In genomic region chr2:3176751-3177150, GRCm38 (mm10) we compare ENCODE assay signal across 26 mouse cellular contexts.
A peak's percentile ranks its signal among the peaks of the same experiment; 100 is the strongest.
DNase-seq lines count a peak whose midpoint lies in the region; ATAC-seq and TF ChIP-seq lines count a peak whose summit lies in the region.
"Had no signal": no experiment of that assay in that cellular context is flagged by ENCODE, and none has a peak within 500 bp of the region (broad histone marks: within the 10 kb centered on the region; RNA-seq: fewer than 3 reads in every experiment).

No protein-coding gene starts in this region.

- no peak overlapping the region for H3K4me2 ChIP-seq in hindbrain, embryonic 12.5 days (replicated peaks)
- H3K4me2 ChIP-seq in hindbrain, embryonic 16.5 days (ENCODE audit: low read length), result no peak overlapping the region
- H3K4me2 ChIP-seq: embryonic facial prominence, embryonic 12.5 days; embryonic facial prominence, embryonic 15.5 days; forebrain, embryonic 12.5 days; forebrain, embryonic 15.5 days; heart, embryonic 11.5 days; hindbrain, embryonic 15.5 days; intestine, embryonic 15.5 days had no signal

- 72% methylated on average over 3 of the region's 3 CpGs for WGBS in hindbrain, embryonic 12.5 days
- 70% methylated on average over 3 of the region's 3 CpGs for WGBS in hindbrain, embryonic 16.5 days

- no peak overlapping the region for H3K9ac ChIP-seq in hindbrain, embryonic 12.5 days
- no peak overlapping the region for H3K9ac ChIP-seq in hindbrain, embryonic 16.5 days (ENCODE audit: low read depth, low read length)
- H3K9ac ChIP-seq: embryonic facial prominence, embryonic 12.5 days; embryonic facial prominence, embryonic 15.5 days; forebrain, embryonic 12.5 days; forebrain, embryonic 15.5 days; hindbrain, embryonic 15.5 days; intestine, embryonic 15.5 days had no signal

- no peak overlapping the region for H3K27ac ChIP-seq in hindbrain, embryonic 12.5 days
- no peak overlapping the region for H3K27ac ChIP-seq in hindbrain, embryonic 16.5 days (ENCODE audit: low read depth, low read length)
- peak overlapping the region; percentile 66 for H3K27ac ChIP-seq in layer of hippocampus, adult 2 months
- H3K27ac ChIP-seq: embryonic facial prominence, embryonic 12.5 days; embryonic facial prominence, embryonic 15.5 days; forebrain, embryonic 12.5 days; forebrain, embryonic 15.5 days; heart, adult 2 months; hindbrain, embryonic 15.5 days; intestine, embryonic 15.5 days had no signal

- peak; percentile 36; the same call in 1 of the 2 replicates for ATAC-seq in hindbrain, embryonic 12.5 days (ENCODE audit: low FRiP score)
- ATAC-seq in hindbrain, embryonic 16.5 days, result no peak
- ATAC-seq: forebrain, embryonic 15.5 days; intestine, embryonic 15.5 days; Patski had no signal

- H3K27me3 ChIP-seq in hindbrain, embryonic 12.5 days, result no peaks in the 10 kb centered on the region
- H3K27me3 ChIP-seq in hindbrain, embryonic 16.5 days (replicated peaks; ENCODE audit: control insufficient read depth, insufficient read depth, low read length), result no peaks in the 10 kb centered on the region
- H3K27me3 ChIP-seq: CH12.LX; embryonic facial prominence, embryonic 12.5 days; embryonic facial prominence, embryonic 15.5 days; forebrain, embryonic 12.5 days; forebrain, embryonic 15.5 days; hindbrain, embryonic 15.5 days; intestine, embryonic 15.5 days; Patski had no signal

- no peaks in the 10 kb centered on the region for H3K9me3 ChIP-seq in hindbrain, embryonic 12.5 days (replicated peaks)
- H3K9me3 ChIP-seq in hindbrain, embryonic 16.5 days (ENCODE audit: control insufficient read depth, low read length), result no peaks in the 10 kb centered on the region
- H3K9me3 ChIP-seq: embryonic facial prominence, embryonic 12.5 days; embryonic facial prominence, embryonic 15.5 days; forebrain, embryonic 12.5 days; forebrain, embryonic 15.5 days; G1E; hindbrain, embryonic 15.5 days; intestine, embryonic 15.5 days had no signal

- TF ChIP-seq CTCF in layer of hippocampus, adult 2 months (conservative IDR thresholded peaks at IDR 0.05), result no peak

- peaks cover 23% of the 10 kb centered on the region for H3K36me3 ChIP-seq in hindbrain, embryonic 12.5 days
- peaks cover 2% of the 10 kb centered on the region; the same call in 1 of the 2 replicates for H3K36me3 ChIP-seq in hindbrain, embryonic 16.5 days (ENCODE audit: control insufficient read depth, insufficient read depth, low read length)
- H3K36me3 ChIP-seq: embryonic facial prominence, embryonic 12.5 days; embryonic facial prominence, embryonic 15.5 days; forebrain, embryonic 15.5 days; G1E; intestine, embryonic 15.5 days had no signal

- H3K4me1 ChIP-seq in hindbrain, embryonic 12.5 days, result 0 out of 2 replicates have a peak, but pooled peaks cover 3% of the 10 kb centered on the region
- peaks cover 6% of the 10 kb centered on the region; the same call in 1 of the 2 replicates for H3K4me1 ChIP-seq in hindbrain, embryonic 16.5 days (ENCODE audit: control insufficient read depth, insufficient read depth, low read depth, low read length)

- H3K4me3 ChIP-seq in hindbrain, embryonic 12.5 days, result no peak overlapping the region
- H3K4me3 ChIP-seq in hindbrain, embryonic 16.5 days (ENCODE audit: low read length), result no peak overlapping the region
- H3K4me3 ChIP-seq in layer of hippocampus, adult 2 months, result no peak overlapping the region
- H3K4me3 ChIP-seq: embryonic facial prominence, embryonic 12.5 days; embryonic facial prominence, embryonic 15.5 days; forebrain, embryonic 12.5 days; forebrain, embryonic 15.5 days; heart, adult 2 months; hindbrain, embryonic 15.5 days; intestine, embryonic 15.5 days had no signal

- DNase-seq in layer of hippocampus, adult 2 months (ENCODE audit: low spot score in 2 of 2), result no peak
- DNase-seq in layer of hippocampus, postnatal 36 days, result no peak
- DNase-seq in retina, postnatal 1 day, result peak; percentile 82
- DNase-seq in adrenal gland, postnatal 4 days (ENCODE audit: low spot score in 2 of 2), result no peak
- DNase-seq: adrenal gland, postnatal 10 days; adrenal gland, postnatal 36 days; B cell, adult 2 months; cerebellum, adult 11 months; cerebellum, adult 2 months; cerebellum, adult 9-11 months; cerebellum, postnatal 25 days; gastrocnemius, postnatal 10 days; gastrocnemius, postnatal 36 days; heart, adult 2 months had no signal
